Mouse (Mus musculus): ENCODE measurements around the gene Mef2a.

GRCm38 (mm10) chr7:67234797-67235196 is 137.9 kb downstream of the Mef2a start:
- TF ChIP-seq USF1 (IDR thresholded peaks at IDR 0.05; ENCODE audit: low read depth, low read length): no peak
- TF ChIP-seq CTCF (IDR thresholded peaks at IDR 0.05 in 2 of 3, conservative IDR thresholded peaks at IDR 0.05 in 1 of 3; ENCODE audit: control insufficient read depth in 1 of 3, insufficient read depth in 1 of 3, low read depth in 2 of 3, low read length in 3 of 3, poor library complexity in 1 of 3, severe bottlenecking in 1 of 3): no peak
- no peak for TF ChIP-seq ELF1 (IDR thresholded peaks at IDR 0.05; ENCODE audit: low read depth, low read length)
- no peak for TF ChIP-seq RCOR1 (IDR thresholded peaks at IDR 0.05; ENCODE audit: low read depth, low read length)

All from MEL (cell line).